Mouse (Mus musculus) heart, embryonic 14.5 days (tissue): ENCODE measurements at regions not wholly inside any gene's neighbourhood (a gene's known extent, or its start where the extent isn't known, plus 50 kb on each side); places are given as distances from the start of the nearest gene placed in this dataset.

ENCODE experiments used
- ATAC-seq: fragments of 200-750 bp; cut with Nextera tagmentation; 2 replicates; pipeline ENCODE4 v1.8.0; 2017; ENCODE audit warnings: low read depth, moderate TSS enrichment; ENCODE audit not compliant: insufficient number of reproducible peaks, insufficient read depth, low FRiP score
- H3K27ac ChIP-seq, 2 experiments: fragments of 200-500 bp in 1 of 2; fragments of 300-500 bp in 1 of 2; sonication (generic) in 1 of 2; replicated peaks in 1 of 2; 2 replicates each; pipeline ENCODE4 v1.5.1; 2012 to 2014; ENCODE audit warnings: low read depth in 2 of 2, low read length in 2 of 2, control low read depth in 1 of 2, mild to moderate bottlenecking in 1 of 2, mixed read lengths in 1 of 2; ENCODE audit not compliant: control insufficient read depth in 1 of 2, insufficient read depth in 1 of 2
- H3K27me3 ChIP-seq: fragments of 300-500 bp; sonication (generic); 2 replicates; pipeline ENCODE4 v1.6.1; 2014; ENCODE audit warnings: mild to moderate bottlenecking, low read length, control low read depth; ENCODE audit not compliant: control insufficient read depth, insufficient read depth
- H3K36me3 ChIP-seq: fragments of 300-500 bp; sonication (generic); 2 replicates; pipeline ENCODE4 v1.6.1; 2014; ENCODE audit warnings: mild to moderate bottlenecking, control low read depth, low read length, mixed read lengths; ENCODE audit not compliant: control insufficient read depth, insufficient read depth
- H3K4me1 ChIP-seq, 2 experiments: fragments of 200-500 bp in 1 of 2; fragments of 300-500 bp in 1 of 2; sonication (generic) in 1 of 2; 2 replicates each; pipeline ENCODE4 v1.6.1; 2012 to 2014; ENCODE audit warnings: low read length in 2 of 2, control low read depth in 1 of 2, mixed read lengths in 1 of 2; ENCODE audit not compliant: control insufficient read depth in 2 of 2, insufficient read depth in 2 of 2
- H3K4me2 ChIP-seq: fragments of 300-500 bp; sonication (generic); 2 replicates; pipeline ENCODE4 v1.6.1; 2014; ENCODE audit warnings: mild to moderate bottlenecking, low read length
- H3K4me3 ChIP-seq, 2 experiments: fragments of 200-500 bp in 1 of 2; fragments of 300-500 bp in 1 of 2; sonication (generic) in 1 of 2; 2 replicates each; pipeline ENCODE4 v1.5.1; 2012 to 2014; ENCODE audit warnings: low read length in 2 of 2, mild to moderate bottlenecking in 2 of 2, control low read depth in 1 of 2, low read depth in 1 of 2, moderate library complexity in 1 of 2; ENCODE audit not compliant: control insufficient read depth in 1 of 2, insufficient read depth in 1 of 2
- H3K9ac ChIP-seq: fragments of 300-500 bp; sonication (generic); 2 replicates; pipeline ENCODE4 v1.6.1; 2014; ENCODE audit warnings: mild to moderate bottlenecking, low read length
- H3K9me3 ChIP-seq: fragments of 300-500 bp; sonication (generic); 2 replicates; pipeline ENCODE4 v1.6.1; 2016; ENCODE audit warnings: low read length, control low read depth; ENCODE audit not compliant: control insufficient read depth
- WGBS: fragments of 180-500 bp; shearing (Covaris S2); extraction: QIAGEN DNeasy Blood & Tissue Kit; methylation state at CpG from one replicate; pipeline ENCODE4 v1.1.7; 2014; 5-methylcytosine and 5-hydroxymethylcytosine counted together

DNA sequence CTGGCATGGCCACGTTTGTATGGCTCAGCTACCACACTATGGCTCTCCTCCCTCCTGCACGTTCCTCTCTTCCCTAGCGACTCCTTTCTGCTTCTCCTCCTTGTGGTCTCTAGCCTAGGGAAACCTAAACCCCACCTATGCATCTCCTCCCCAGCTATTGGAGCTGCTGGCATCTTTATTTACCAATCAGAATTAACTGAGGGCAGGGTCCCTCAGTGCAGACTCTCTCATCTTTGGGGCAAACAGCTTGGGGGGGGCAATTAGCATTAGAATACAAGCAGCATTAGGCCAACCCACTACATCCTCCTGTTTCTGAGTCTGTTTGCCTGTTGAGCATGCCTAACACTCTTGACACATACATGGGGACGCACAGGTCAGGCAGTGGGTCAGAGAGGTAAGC is 106.7 kb upstream of the Foxn2 start:
- ATAC-seq: no peak
- Histone ChIP-seq H3K9ac (no peak overlapping the region), H3K4me3 (no peak overlapping the region), H3K27me3 (no peaks in the 10 kb centered on the region), H3K9me3 (peaks cover 5% of the 10 kb centered on the region; the same call in 1 of the 2 replicates), H3K4me2 (no peak overlapping the region), H3K4me1 (peaks cover 9 to 11% of the 10 kb centered on the region in 2 experiments), H3K27ac (no peak overlapping the region), H3K36me3 (no peaks in the 10 kb centered on the region)
- 66% methylated on average over 4 of the region's 4 CpGs for WGBS

DNA sequence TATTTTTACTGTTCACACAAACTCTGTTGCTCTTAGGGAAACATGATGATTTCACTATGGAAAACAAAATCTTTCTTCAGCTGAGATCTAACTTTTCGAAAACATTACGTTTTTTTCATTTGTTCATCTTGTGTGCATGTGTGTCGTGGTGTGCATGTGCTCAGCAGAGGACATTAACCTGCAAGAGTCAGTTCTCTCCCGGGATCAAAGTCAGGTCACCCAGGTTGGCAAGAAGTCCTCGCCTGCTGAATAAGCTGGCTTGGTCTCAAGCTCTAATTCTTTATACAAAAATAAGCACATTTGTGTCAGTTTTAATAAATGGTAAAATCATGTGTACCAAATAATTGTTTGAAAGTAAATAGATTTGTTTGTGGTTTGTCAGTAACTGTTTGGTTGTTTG is 105.2 kb upstream of the Foxn2 start:
- Histone ChIP-seq H3K4me2 (no peak overlapping the region), H3K9ac (no peak overlapping the region), H3K27ac (no peak overlapping the region), H3K4me3 (no peak overlapping the region), H3K36me3 (no peaks in the 10 kb centered on the region), H3K4me1 (peaks cover 0 to 3% of the 10 kb centered on the region in 2 experiments; a peak in 2 of 4 replicates), H3K27me3 (no peaks in the 10 kb centered on the region), H3K9me3 (peaks cover 3% of the 10 kb centered on the region; the same call in 1 of the 2 replicates)
- no peak for ATAC-seq
- WGBS: 85% methylated on average over 5 of the region's 5 CpGs

DNA sequence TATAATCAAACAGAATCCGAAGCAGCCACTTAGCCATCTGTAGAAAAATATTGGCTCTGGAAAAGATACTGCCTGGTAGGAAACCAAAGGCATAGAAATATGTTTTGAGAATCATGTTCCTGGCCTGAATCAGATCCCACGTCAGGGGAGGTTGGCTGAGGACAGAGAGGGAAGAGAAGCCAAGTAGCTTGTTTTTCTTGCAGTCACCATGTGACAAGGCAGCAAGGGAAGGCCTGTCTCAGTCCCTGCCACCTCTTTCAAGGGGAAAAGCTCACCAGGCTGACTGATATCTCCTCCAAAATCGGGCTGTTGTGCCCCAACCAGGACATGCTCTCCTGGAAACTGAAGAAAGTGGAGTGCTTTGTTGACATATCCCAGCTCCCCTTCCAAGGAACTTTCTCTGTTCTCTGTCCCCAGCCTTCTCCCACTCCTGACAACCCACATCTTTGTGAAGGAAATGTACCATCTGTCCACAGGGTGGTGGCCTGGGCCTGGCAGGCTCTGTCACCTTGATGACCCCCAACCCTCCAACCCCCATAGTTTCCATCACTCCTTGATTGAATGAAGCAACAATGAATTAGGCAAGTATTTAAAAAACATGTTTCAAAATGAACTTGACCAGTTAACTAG is 104.3 kb upstream of the Foxn2 start:
- Histone ChIP-seq H3K9me3 (no peaks in the 10 kb centered on the region), H3K4me2 (no peak overlapping the region), H3K9ac (no peak overlapping the region), H3K4me3 (no peak overlapping the region), H3K4me1 (peaks cover 3% of the 10 kb centered on the region in 2 experiments; a peak in 1 of 4 replicates), H3K27me3 (no peaks in the 10 kb centered on the region), H3K27ac (no peak overlapping the region), H3K36me3 (no peaks in the 10 kb centered on the region)
- 36% methylated on average over 3 of the region's 3 CpGs for WGBS
- no peak for ATAC-seq

DNA sequence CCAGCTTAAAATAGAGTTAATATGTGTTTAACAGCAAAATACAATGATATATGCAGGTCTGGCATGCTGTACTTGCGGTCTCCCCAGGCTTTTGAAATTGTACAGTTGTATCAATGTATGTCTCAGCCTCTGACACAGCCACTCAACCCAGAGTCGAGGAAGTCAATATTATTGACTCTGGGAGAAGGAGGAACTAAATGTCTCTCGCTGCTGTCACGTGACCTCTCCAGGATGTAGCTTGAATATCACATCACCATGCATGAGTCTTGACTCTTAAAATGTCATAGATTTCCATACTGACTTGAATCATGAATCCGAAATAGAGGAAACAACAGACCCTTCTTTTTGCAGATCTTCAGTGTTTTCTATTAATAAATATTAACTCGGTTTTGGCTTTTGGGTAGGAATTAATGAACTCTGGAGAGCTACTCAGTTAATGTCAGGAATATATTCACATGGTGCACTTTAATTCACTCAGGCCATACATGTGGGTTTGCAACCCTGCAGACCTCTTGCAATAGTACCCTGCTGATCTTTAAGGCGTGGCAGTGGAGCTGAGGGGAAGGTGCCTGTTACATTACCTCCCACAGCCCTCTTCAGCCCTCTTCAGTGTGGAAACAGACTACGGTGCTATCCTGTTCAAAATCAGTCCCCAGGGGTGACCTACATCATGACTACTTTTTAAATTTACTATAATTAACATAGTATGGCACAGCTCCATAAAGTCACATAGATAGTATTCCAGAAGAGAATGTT is 102.7 kb upstream of the Foxn2 start:
- Histone ChIP-seq H3K4me2 (no peak overlapping the region), H3K4me1 (peaks cover 3% of the 10 kb centered on the region in 2 experiments; a peak in 1 of 4 replicates), H3K36me3 (no peaks in the 10 kb centered on the region), H3K27ac (no peak overlapping the region), H3K9ac (no peak overlapping the region), H3K4me3 (no peak overlapping the region), H3K9me3 (no peaks in the 10 kb centered on the region), H3K27me3 (no peaks in the 10 kb centered on the region)
- 78% methylated on average over 8 of the region's 8 CpGs for WGBS
- no peak for ATAC-seq

DNA sequence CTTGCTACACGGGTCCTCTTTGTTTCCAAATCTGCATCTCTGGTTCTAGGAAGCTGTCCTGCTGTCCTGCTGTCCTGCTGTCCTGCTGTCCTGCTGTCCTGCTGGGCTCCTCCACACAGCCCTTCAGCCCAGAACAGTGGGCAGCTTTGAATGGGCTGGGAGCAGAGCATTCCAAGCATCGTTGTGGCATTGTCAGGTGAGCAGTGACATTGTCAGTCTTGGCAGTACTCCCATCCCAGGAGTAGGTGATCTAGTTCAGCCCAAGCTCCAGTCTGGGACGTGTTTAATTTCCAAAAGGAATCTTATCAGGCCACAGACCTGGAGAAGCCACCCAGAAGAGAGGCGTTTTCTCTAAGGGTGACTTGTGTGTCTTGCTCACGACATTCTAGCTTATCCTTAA is 99.4 kb upstream of the Foxn2 start:
- no peak overlapping the region for H3K27ac ChIP-seq
- 19% methylated on average over 5 of the region's 5 CpGs for WGBS
- peaks cover 3% of the 10 kb centered on the region in 2 experiments; a peak in 1 of 4 replicates for H3K4me1 ChIP-seq
- H3K4me3 ChIP-seq: no peak overlapping the region
- H3K36me3 ChIP-seq: no peaks in the 10 kb centered on the region
- no peak overlapping the region for H3K4me2 ChIP-seq
- no peak for ATAC-seq
- no peaks in the 10 kb centered on the region for H3K27me3 ChIP-seq
- no peak overlapping the region for H3K9ac ChIP-seq
- no peaks in the 10 kb centered on the region for H3K9me3 ChIP-seq

DNA sequence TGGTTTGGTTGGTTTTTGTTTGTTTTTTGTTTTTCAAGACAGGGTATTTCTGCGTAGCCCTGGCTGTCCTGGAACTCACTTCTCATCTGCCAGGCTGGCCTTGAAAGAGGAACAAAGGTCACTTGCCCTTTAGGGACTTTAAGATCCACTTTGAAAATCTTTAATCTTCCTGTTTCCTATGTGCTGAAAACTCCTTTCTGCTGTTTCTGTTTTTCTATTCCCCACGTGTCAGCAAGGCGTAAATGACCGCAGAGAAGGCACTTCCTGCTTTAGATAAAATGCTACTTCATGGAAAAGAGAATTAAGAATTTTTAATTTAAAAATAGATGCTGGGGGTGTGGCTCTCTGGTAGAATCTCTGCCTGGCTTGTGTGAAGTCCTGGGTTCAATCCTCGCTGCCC is 98.9 kb upstream of the Foxn2 start:
- no peak overlapping the region for H3K27ac ChIP-seq
- H3K4me2 ChIP-seq: no peak overlapping the region
- no peak for ATAC-seq
- 46% methylated on average over 5 of the region's 5 CpGs for WGBS
- no peaks in the 10 kb centered on the region for H3K9me3 ChIP-seq
- H3K4me3 ChIP-seq: no peak overlapping the region
- H3K36me3 ChIP-seq: no peaks in the 10 kb centered on the region
- H3K9ac ChIP-seq: no peak overlapping the region
- no peaks in the 10 kb centered on the region for H3K27me3 ChIP-seq
- H3K4me1 ChIP-seq: 0 out of 4 replicates have a peak, but pooled peaks cover 0 to 3% of the 10 kb centered on the region in 2 experiments

DNA sequence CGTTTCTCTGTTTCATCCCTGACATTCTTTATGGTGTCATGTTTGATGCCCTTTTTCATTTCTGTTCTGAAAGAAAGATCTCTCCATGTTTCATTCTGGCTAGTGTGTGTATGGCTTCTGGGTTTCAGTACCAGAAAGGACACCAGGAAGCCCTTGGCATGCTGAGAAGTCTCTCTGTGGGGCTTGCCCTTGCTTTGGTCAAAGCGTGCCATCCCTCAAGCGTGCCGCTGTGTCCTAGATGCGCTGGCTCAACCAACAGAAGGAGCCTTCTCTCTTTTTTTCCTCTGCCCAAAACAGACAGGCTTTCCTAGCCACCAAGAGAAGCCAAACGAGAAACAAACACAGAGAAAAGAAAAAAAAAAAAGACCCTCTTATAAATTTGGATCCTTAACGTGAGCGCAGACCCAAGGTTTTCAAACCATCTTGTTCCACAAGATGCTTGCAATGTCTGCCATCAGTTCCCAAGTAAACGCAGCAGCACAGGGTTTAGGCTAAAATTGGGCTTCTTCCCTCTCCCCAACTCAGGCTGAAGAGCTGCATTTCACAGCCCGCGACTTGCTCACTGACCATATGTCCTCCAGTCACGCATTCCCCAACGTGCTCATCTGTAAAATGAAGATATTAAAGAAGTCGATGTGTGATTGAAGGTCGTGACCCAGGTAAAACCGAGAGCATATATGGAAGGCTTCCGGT is 97.3 kb upstream of the Foxn2 start:
- 0 out of 4 replicates have a peak, but pooled peaks cover 0 to 3% of the 10 kb centered on the region in 2 experiments for H3K4me1 ChIP-seq
- 87% methylated on average over 17 of the region's 17 CpGs for WGBS
- H3K4me3 ChIP-seq: no peak overlapping the region

More for the DNA sequence above, 97.3 kb upstream of the Foxn2 start:
- H3K9ac ChIP-seq: no peak overlapping the region
- no peaks in the 10 kb centered on the region for H3K27me3 ChIP-seq
- H3K36me3 ChIP-seq: no peaks in the 10 kb centered on the region
- no peaks in the 10 kb centered on the region for H3K9me3 ChIP-seq
- no peak for ATAC-seq
- H3K4me2 ChIP-seq: no peak overlapping the region
- H3K27ac ChIP-seq: no peak overlapping the region
